Mouse (Mus musculus) kidney, adult 9 months (tissue): ENCODE data around the gene Pkd1l2.

Experiments used
- DNase-seq: peaks from one replicate; pipeline ENCODE4 v3.0.0; 2022

Gene Pkd1l2

DNA sequence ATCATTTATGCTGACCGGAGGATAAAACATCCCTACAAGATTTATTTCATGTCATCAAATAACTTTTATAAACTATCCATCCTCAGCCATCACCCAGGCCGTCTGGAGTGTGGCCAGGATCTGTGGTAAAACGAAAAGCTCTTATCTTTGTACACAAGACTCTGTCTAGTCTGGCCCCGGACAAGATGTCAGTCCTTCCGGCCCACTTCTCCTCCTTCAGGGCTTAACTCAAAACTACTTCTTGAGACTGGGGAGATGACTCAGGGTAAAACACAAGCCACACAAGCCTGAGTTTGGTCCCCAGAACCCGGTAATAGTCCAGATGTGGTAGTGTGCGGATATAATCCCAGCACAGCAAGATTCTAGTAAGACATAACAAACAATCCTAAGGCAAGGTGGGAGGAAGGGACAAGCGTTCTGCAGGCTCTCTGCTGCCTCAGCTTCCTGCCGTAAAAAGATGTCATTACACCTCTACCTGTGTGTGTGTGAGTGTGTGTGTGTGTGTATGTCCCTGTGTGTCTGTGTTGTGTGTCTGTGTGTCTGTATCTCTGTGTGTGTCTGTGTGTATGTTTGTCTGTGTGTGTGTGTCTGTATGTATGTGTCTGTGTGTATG, 804 bp upstream of the Pkd1l2 start:
- no peak for DNase-seq

DNA sequence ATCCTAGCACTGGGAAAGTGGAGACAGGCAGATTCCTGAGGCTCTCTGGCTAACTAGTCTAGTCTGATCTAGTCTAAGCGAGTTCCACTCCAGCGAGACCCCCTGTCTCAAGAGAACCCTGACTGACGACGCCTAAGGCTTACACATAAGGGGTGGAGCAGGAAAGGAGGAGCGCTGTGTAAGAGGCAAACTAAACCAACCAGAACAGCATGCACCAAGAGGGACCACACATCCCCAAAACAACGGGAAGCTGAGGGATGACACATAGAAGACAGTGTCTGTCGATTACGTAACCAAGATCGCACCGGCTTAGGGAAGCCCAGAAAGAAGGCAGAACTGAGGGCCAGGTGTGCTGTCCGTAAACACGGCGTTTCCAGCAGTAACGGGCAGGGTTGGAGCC, 2.6 kb downstream of the Pkd1l2 start:
- DNase-seq = no peak

- DNase-seq = no peak
Measured at GRCm38 (mm10) chr8:117078367-117078926, 3.8 kb downstream of the Pkd1l2 start.

GRCm38 (mm10) chr8:117074350-117075182, 7.7 kb downstream of the Pkd1l2 start:
- no peak for DNase-seq

GRCm38 (mm10) chr8:117069708-117070107, 12.5 kb downstream of the Pkd1l2 start:
- DNase-seq = peak; percentile 7

DNA sequence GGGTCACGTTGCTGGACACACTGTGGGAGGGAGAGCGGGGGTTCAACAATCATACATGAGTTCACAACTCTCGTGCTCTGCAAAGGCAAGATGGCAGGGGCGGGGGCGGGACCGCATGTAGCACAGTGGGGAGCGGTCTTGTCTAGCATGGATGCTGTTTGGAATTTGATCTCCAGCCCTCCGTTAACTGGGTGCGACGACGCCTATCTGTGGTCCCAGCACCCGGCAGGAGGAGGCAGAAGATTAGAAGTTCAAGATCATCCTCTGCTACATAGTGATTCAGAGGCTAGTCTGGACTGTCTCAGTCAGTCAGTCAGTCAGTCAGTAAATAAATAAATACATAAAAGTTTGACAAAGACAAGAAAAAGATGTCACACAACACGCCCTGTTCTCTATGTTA, 14.0 kb downstream of the Pkd1l2 start:
- no peak for DNase-seq

- DNase-seq = no peak
Measured at GRCm38 (mm10) chr8:117067396-117067795, 14.9 kb downstream of the Pkd1l2 start.

DNA sequence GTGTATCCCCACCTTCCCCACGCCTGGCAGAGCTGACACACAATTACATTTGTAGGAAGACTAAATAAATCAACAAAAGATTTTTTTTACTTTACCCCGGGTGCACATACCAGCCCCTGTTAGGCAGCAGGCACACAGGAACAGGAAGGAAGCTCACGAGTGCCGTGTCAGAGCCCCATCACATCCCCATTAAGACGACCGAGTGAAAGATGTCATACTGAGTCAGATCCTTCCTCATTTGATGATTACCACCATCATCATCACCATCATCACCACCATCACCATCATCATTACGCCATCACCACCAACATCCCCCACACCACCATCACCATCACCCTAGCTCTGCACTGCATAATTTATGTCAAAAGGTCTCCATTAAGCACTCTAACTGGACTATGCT, 15.3 kb downstream of the Pkd1l2 start:
- DNase-seq = no peak

- DNase-seq = no peak
Measured at GRCm38 (mm10) chr8:117061180-117061880, 20.9 kb downstream of the Pkd1l2 start.

GRCm38 (mm10) chr8:117060306-117060705, 21.9 kb downstream of the Pkd1l2 start:
- DNase-seq = peak; percentile 19

DNA sequence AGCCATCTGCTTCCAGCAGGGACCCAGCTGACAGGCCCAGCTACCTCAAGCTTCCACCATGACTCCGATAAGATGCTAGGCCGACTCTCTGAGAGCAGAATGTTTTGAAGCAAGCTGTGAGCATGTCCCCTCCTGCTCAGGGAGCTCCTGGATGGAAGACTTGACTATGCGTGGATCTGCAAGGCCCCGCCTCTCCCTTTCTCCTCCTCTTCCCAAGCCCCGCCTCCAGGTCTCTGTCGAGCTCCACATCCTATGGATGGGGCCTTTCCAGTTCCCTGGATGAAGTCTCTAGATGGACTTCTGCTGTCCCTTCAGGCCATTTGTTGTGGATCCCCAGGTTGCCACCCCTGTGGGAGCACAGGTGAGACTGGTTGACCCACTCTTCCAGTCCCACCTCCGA, 23.2 kb downstream of the Pkd1l2 start:
- DNase-seq = no peak

DNA sequence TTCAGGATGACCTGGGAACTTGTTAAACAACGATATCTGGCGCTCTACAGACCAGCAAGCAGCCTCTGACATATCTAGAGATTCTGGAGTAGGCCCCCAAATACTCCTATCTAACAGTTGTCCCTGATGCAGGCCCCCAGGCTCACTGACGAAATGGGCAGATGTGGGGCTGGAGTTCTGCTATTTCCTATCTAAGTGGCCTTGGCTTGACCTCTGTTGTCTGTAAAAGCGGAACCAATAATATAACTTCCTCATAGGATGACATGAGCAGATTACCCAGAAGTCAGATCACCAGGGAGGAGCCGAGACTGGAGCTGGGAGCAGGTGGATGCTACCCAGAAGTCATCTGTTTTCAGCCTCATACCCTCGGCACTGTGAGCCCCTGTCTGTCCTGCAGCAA, 27.2 kb downstream of the Pkd1l2 start:
- DNase-seq = no peak

GRCm38 (mm10) chr8:117054146-117054545, 28.1 kb downstream of the Pkd1l2 start:
- DNase-seq = no peak

- DNase-seq = peak; percentile 21
Measured at GRCm38 (mm10) chr8:117053135-117054079, 28.8 kb downstream of the Pkd1l2 start.

DNA sequence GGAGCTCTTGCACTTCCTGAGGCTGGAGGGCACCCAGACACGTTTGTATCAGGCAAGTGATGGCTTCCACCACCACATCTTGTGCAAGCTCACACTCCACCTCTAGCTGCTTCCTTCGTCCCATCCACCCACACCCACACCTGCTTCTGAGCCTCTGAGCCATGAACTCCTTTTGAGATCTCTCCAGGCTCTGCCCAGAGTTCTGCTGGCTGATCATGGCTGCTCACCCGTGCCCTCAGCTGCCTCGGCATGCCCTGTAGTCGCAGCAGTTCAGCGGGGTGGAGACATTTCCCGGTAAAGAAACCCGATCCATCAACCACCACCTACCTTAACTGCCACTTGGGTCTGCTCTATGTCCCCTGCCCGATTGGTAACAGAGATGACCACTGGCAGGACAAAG, 30.9 kb downstream of the Pkd1l2 start:
- no peak for DNase-seq

GRCm38 (mm10) chr8:117050763-117051162, 31.5 kb downstream of the Pkd1l2 start:
- no peak for DNase-seq

DNA sequence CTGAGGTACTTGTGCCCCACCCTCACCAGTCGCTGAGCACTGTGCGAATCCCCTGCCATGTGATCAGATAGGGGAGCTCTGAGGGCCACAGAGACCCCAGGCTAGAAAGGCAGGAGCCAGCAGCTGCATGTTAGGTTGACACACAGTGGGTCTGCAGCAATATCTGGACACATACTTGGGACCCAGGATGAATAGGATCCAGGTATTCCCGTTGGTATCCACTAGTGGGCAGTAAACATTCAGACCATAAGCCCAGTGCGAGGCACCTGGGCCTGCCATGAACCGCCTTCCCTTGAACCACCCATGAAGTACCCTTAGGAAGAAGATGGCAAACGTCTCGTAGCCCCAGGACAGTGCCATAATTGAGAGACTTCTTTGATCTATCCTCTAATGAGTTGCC, 32.8 kb downstream of the Pkd1l2 start:
- no peak for DNase-seq

GRCm38 (mm10) chr8:117043584-117043983, 38.7 kb downstream of the Pkd1l2 start:
- DNase-seq = no peak

- no peak for DNase-seq
Measured at GRCm38 (mm10) chr8:117039843-117040242, 42.4 kb downstream of the Pkd1l2 start.

- no peak for DNase-seq
Measured at GRCm38 (mm10) chr8:117037374-117037935, 44.8 kb downstream of the Pkd1l2 start.

- DNase-seq = no peak
Measured at GRCm38 (mm10) chr8:117033393-117033792, 48.9 kb downstream of the Pkd1l2 start.

DNA sequence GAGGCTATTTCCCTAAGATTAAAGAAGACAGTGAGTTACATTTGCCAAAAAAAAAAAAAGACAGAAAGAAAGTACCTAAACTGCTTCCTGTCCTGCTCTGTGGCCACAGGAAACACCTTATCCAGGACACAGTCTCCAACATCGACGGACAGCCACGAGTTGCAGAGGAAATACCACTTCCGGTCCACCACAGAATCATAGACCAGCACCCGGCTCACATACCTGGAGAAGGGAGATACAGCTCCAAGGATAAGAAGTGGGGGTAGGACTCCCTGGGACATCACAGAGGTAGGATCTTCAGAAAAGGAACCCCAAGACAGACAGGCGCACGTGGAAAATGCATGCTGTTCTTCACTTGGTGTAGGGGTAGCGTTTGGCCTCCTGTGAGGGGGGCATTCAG, 49.6 kb downstream of the Pkd1l2 start:
- DNase-seq = no peak
